Mouse (Mus musculus) intestine, postnatal 0 days (tissue): ENCODE measurements at regions not wholly inside any gene's neighbourhood (a gene's known extent, or its start where the extent isn't known, plus 50 kb on each side); places are given as distances from the start of the nearest gene placed in this dataset.

ENCODE experiments used
- ATAC-seq: fragments of 200-750 bp; cut with Nextera tagmentation; 2 replicates; pipeline ENCODE4 v1.8.0; 2017; ENCODE audit warnings: mild to moderate bottlenecking, moderate TSS enrichment, moderate library complexity
- H3K27ac ChIP-seq: fragments of 300-500 bp; sonication (generic); 2 replicates; pipeline ENCODE4 v1.5.1; 2014; ENCODE audit warnings: mild to moderate bottlenecking, low read depth, low read length, moderate library complexity
- H3K27me3 ChIP-seq: fragments of 300-500 bp; sonication (generic); replicated peaks from 2 replicates; pipeline ENCODE4 v1.6.1; 2014; ENCODE audit warnings: low read length, mixed read lengths; ENCODE audit not compliant: control insufficient read depth, insufficient read depth
- H3K36me3 ChIP-seq: fragments of 300-500 bp; sonication (generic); 2 replicates; pipeline ENCODE4 v1.6.1; 2014; ENCODE audit warnings: mild to moderate bottlenecking, moderate library complexity; ENCODE audit not compliant: control insufficient read depth, insufficient read depth
- H3K4me1 ChIP-seq: fragments of 300-500 bp; sonication (generic); replicated peaks from 2 replicates; pipeline ENCODE4 v1.6.1; 2014; ENCODE audit warnings: antibody characterized with exemption, low read length, mixed read lengths; ENCODE audit not compliant: control insufficient read depth, insufficient read depth
- H3K4me2 ChIP-seq: fragments of 300-500 bp; sonication (generic); replicated peaks from 2 replicates; pipeline ENCODE4 v1.6.1; 2014; ENCODE audit warnings: low read depth, mild to moderate bottlenecking, moderate library complexity
- H3K4me3 ChIP-seq: fragments of 300-500 bp; sonication (generic); 2 replicates; pipeline ENCODE4 v1.5.1; 2014; ENCODE audit warnings: low read depth, low read length
- H3K9ac ChIP-seq: fragments of 300-500 bp; sonication (generic); 2 replicates; pipeline ENCODE4 v1.6.1; 2014; ENCODE audit warnings: mild to moderate bottlenecking, low read depth, low read length
- H3K9me3 ChIP-seq: fragments of 300-500 bp; sonication (generic); 2 replicates; pipeline ENCODE4 v1.6.1; 2016; ENCODE audit warnings: mixed run types; ENCODE audit not compliant: control insufficient read depth
- CTCF ChIP-seq: sonication (generic); IDR thresholded peaks from 2 replicates; pipeline ENCODE4 v1.5.1; 2016; ENCODE audit warnings: low read depth, mild to moderate bottlenecking, control low read depth, antibody characterized with exemption, moderate library complexity
- WGBS: fragments of 180-500 bp; shearing (Covaris S2); extraction: QIAGEN DNeasy Blood & Tissue Kit; methylation state at CpG from one replicate; pipeline ENCODE4 v1.1.7; 2014; 5-methylcytosine and 5-hydroxymethylcytosine counted together

GRCm38 (mm10) chrX:42332906-42333305, 156.6 kb upstream of the Tex13c2 start:
- H3K27me3 ChIP-seq, result no peaks in the 10 kb centered on the region
- H3K27ac ChIP-seq, result no peak overlapping the region
- no peak overlapping the region for H3K4me3 ChIP-seq
- ATAC-seq, result no peak
- H3K36me3 ChIP-seq, result no peaks in the 10 kb centered on the region
- no peak overlapping the region for H3K4me2 ChIP-seq
- H3K9ac ChIP-seq, result no peak overlapping the region
- H3K9me3 ChIP-seq, result no peaks in the 10 kb centered on the region
- WGBS, result 73% methylated on average over 7 of the region's 7 CpGs
- no peak for TF ChIP-seq CTCF
- no peaks in the 10 kb centered on the region for H3K4me1 ChIP-seq

GRCm38 (mm10) chrX:42333631-42334030, 155.9 kb upstream of the Tex13c2 start:
- Histone ChIP-seq H3K4me2 (no peak overlapping the region), H3K9me3 (no peaks in the 10 kb centered on the region), H3K4me3 (no peak overlapping the region), H3K36me3 (no peaks in the 10 kb centered on the region), H3K27ac (no peak overlapping the region), H3K4me1 (no peaks in the 10 kb centered on the region), H3K27me3 (no peaks in the 10 kb centered on the region), H3K9ac (no peak overlapping the region)
- 65% methylated on average over 4 of the region's 4 CpGs for WGBS
- no peak for TF ChIP-seq CTCF
- no peak for ATAC-seq

DNA sequence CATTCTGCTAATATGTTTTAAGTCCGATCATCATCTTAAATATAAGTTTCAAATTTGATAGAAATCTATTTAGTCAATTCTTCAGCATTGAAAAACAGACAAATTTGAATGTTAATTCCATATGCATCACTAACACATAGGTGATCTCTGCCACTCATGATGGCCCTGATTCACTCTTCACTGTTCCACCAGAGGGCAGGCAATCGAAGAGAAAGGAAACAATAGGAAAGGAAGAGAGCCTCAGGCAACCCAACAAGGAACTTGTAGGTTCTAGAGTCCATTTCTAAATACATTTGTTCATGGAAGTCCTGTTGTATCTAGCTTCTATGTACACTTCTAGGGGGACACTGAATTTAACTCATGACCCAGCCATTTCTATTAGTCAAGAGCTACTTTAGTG, 154.7 kb upstream of the Tex13c2 start:
- no peak overlapping the region for H3K9ac ChIP-seq
- 82% methylated on average over 2 of the region's 2 CpGs for WGBS
- H3K27me3 ChIP-seq, result no peaks in the 10 kb centered on the region
- no peaks in the 10 kb centered on the region for H3K9me3 ChIP-seq
- H3K36me3 ChIP-seq, result no peaks in the 10 kb centered on the region
- ATAC-seq, result no peak
- no peak overlapping the region for H3K27ac ChIP-seq
- no peak for TF ChIP-seq CTCF
- H3K4me1 ChIP-seq, result no peaks in the 10 kb centered on the region
- no peak overlapping the region for H3K4me2 ChIP-seq
- no peak overlapping the region for H3K4me3 ChIP-seq

GRCm38 (mm10) chrX:42336772-42337171, 152.7 kb upstream of the Tex13c2 start:
- no peak overlapping the region for H3K9ac ChIP-seq
- H3K4me1 ChIP-seq, result no peaks in the 10 kb centered on the region
- no peak overlapping the region for H3K4me2 ChIP-seq
- no peak for TF ChIP-seq CTCF
- H3K27ac ChIP-seq, result no peak overlapping the region
- H3K27me3 ChIP-seq, result no peaks in the 10 kb centered on the region
- H3K36me3 ChIP-seq, result no peaks in the 10 kb centered on the region
- H3K4me3 ChIP-seq, result no peak overlapping the region
- H3K9me3 ChIP-seq, result no peaks in the 10 kb centered on the region
- no peak for ATAC-seq
- 77% methylated on average over 3 of the region's 3 CpGs for WGBS

DNA sequence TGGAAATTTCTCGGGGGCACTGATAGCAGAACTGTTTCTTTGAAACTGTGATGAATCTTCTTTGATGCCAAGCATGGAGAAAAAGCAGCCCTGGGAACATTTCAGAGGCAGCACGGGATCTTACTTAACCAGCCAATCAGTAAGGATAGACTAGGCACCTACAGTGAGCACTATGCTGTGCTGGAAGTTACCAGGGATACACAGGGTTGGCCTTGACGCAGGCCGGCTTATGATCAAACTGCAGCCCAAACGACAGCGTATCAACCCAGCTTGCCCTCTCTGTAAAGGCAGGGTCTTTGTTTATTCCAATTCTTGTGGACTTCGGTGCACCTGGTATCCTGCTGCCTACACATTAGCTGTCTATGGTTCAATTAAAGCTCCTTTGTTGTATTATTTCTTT, 147.1 kb upstream of the Tex13c2 start:
- no peak for TF ChIP-seq CTCF
- no peaks in the 10 kb centered on the region for H3K9me3 ChIP-seq
- WGBS, result 53% methylated on average over 7 of the region's 7 CpGs

GRCm38 (mm10) chrX:42342951-42343879, 146.3 kb upstream of the Tex13c2 start:
- Histone ChIP-seq H3K4me3 (no peak overlapping the region), H3K27ac (no peak overlapping the region), H3K9me3 (no peaks in the 10 kb centered on the region), H3K4me2 (0 out of 2 replicates have a peak overlapping the region, but pooled peaks have one; percentile 3), H3K27me3 (no peaks in the 10 kb centered on the region), H3K4me1 (no peaks in the 10 kb centered on the region), H3K9ac (no peak overlapping the region), H3K36me3 (no peaks in the 10 kb centered on the region)
- ATAC-seq, result no peak
- WGBS, result 27% methylated on average over 16 of the region's 16 CpGs
- TF ChIP-seq CTCF, result no peak

More for the DNA sequence above, 147.1 kb upstream of the Tex13c2 start:
- no peaks in the 10 kb centered on the region for H3K36me3 ChIP-seq
- H3K4me2 ChIP-seq, result no peak overlapping the region
- ATAC-seq, result no peak
- H3K27ac ChIP-seq, result no peak overlapping the region
- H3K27me3 ChIP-seq, result no peaks in the 10 kb centered on the region
- no peak overlapping the region for H3K9ac ChIP-seq
- H3K4me3 ChIP-seq, result no peak overlapping the region
- no peaks in the 10 kb centered on the region for H3K4me1 ChIP-seq
